Mouse (Mus musculus) heart, postnatal 0 days (tissue): Measurements from ENCODE around the gene Clip4. TPM values are rescaled to one million over a fixed set of nuclear protein-coding genes. Genes with fewer than 3 reads are reported as not detected.

Experiments used
- ATAC-seq: fragments of 200-750 bp; cut with Nextera tagmentation; 2 replicates; pipeline ENCODE4 v1.8.0; 2017; ENCODE audit warnings: low read depth, moderate number of reproducible peaks, moderate library complexity; ENCODE audit not compliant: insufficient read depth
- DNase-seq: peaks from one replicate; pipeline ENCODE4 v3.0.0-alpha.2; 2016; ENCODE audit warnings: low spot score
- H3K27ac ChIP-seq: fragments of 300-500 bp; sonication (generic); 2 replicates; pipeline ENCODE4 v1.5.1; 2014; ENCODE audit warnings: low read depth, mild to moderate bottlenecking
- H3K27me3 ChIP-seq: fragments of 300-500 bp; sonication (generic); 2 replicates; pipeline ENCODE4 v1.6.1; 2014; ENCODE audit warnings: low read length, mixed read lengths; ENCODE audit not compliant: control insufficient read depth, insufficient read depth
- H3K36me3 ChIP-seq: fragments of 300-500 bp; sonication (generic); replicated peaks from 2 replicates; pipeline ENCODE4 v1.6.1; 2014; ENCODE audit warnings: low read length, mixed read lengths; ENCODE audit not compliant: control insufficient read depth, insufficient read depth
- H3K4me1 ChIP-seq: fragments of 300-500 bp; sonication (generic); 2 replicates; pipeline ENCODE4 v1.6.1; 2014; ENCODE audit warnings: antibody characterized with exemption; ENCODE audit not compliant: control insufficient read depth, insufficient read depth
- H3K4me2 ChIP-seq: fragments of 300-500 bp; sonication (generic); 2 replicates; pipeline ENCODE4 v1.6.1; 2014; ENCODE audit warnings: low read depth, mild to moderate bottlenecking, low read length, moderate library complexity
- H3K4me3 ChIP-seq: fragments of 300-500 bp; sonication (generic); 2 replicates; pipeline ENCODE4 v1.5.1; 2014; ENCODE audit warnings: low read depth, low read length
- H3K9ac ChIP-seq: fragments of 300-500 bp; sonication (generic); replicated peaks from 2 replicates; pipeline ENCODE4 v1.6.1; 2014; ENCODE audit warnings: low read depth, low read length, mixed read lengths
- H3K9me3 ChIP-seq: fragments of 300-500 bp; sonication (generic); replicated peaks from 2 replicates; pipeline ENCODE4 v1.6.1; 2016; ENCODE audit warnings: low read length; ENCODE audit not compliant: control insufficient read depth
- CTCF ChIP-seq: IDR thresholded peaks from 2 replicates; pipeline ENCODE4 v1.5.1; 2016; ENCODE audit warnings: antibody characterized with exemption, control low read depth, low read depth
- EP300 ChIP-seq: IDR thresholded peaks from 2 replicates; pipeline ENCODE4 v1.6.1; 2016; ENCODE audit warnings: antibody characterized with exemption, low read depth
- WGBS: fragments of 180-500 bp; shearing (Covaris S2); extraction: QIAGEN DNeasy Blood & Tissue Kit; methylation state at CpG from one replicate; pipeline ENCODE4 v1.1.7; 2014; 5-methylcytosine and 5-hydroxymethylcytosine counted together
- polyA plus RNA-seq: library from polyadenylated mRNA; unstranded; fragments of >200 nt; fragmentation: Nextera tagmentation; extraction: Ambion mirVana; gene quantifications from 2 replicates; pipeline ENCODE4 v1.2.1, GENCODE M21; 2015
- total RNA-seq: library from RNA; depleted of rRNA; stranded (reverse); fragments of >200 nt; gene quantifications from 2 replicates; pipeline ENCODE4 v1.2.3, GENCODE M21; 2014; ENCODE audit warnings: low replicate concordance

Gene Clip4
- total and polyA plus RNA-seq, 2 experiments from 2014 or later, result 49.9 to 51.2 TPM

DNA sequence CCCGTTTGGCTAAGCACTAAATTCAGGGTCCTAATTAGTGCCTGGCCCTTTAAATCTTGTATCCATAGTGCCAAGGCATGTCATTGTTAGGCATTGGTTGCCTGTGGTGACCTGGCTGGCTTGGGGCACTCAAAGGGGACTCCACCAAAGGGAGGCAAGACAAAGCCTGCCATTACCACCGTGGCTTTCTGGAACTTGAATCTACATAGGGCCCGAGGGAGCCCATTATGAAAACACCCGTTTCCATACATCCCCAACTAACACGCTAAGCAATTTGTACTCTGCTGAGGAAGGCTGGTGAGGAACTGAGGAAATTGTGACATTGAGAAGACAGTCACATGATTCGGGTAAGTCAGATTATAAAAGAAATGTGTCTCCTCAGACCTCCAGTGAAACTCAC lies 1.3 kb downstream of the Clip4 start:
- Histone ChIP-seq H3K36me3 (no peaks in the 10 kb centered on the region), H3K9ac (no peak overlapping the region), H3K4me1 (no peaks in the 10 kb centered on the region; the same call in 1 of the 2 replicates), H3K9me3 (0 out of 2 replicates have a peak, but pooled peaks cover under 1% of the 10 kb centered on the region), H3K4me3 (no peak overlapping the region), H3K27ac (no peak overlapping the region), H3K4me2 (no peak overlapping the region), H3K27me3 (no peaks in the 10 kb centered on the region)
- TF ChIP-seq CTCF, result no peak
- no peak for TF ChIP-seq EP300
- no peak for ATAC-seq
- no peak for DNase-seq
- WGBS, result 54% methylated on average over 6 of the region's 6 CpGs

DNA sequence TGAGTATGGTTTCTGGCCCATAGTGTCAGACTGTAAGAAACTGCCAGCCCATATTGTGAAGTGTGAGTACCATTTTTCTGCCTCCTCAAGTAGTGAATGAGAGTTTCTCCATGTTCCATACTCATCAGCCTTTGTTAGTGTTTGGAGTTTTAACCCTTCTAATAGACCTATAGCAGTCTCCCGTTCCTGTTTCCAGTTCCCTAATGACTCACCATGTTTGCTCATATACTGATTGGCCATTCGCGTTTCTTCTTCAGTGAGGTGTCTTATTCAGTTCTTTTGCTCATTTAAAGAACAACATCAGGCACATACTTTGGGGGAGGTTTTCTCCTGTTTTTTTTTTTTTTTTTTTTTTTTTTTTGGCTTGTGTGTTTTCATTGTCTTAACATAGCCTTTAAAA lies 2.4 kb downstream of the Clip4 start:
- H3K27me3 ChIP-seq, result no peaks in the 10 kb centered on the region
- no peaks in the 10 kb centered on the region for H3K9me3 ChIP-seq
- no peak overlapping the region for H3K4me2 ChIP-seq
- H3K4me3 ChIP-seq, result no peak overlapping the region
- H3K27ac ChIP-seq, result no peak overlapping the region
- no peaks in the 10 kb centered on the region for H3K36me3 ChIP-seq
- H3K9ac ChIP-seq, result no peak overlapping the region
- TF ChIP-seq EP300 (no peak), CTCF (no peak)
- no peak for DNase-seq
- 93% methylated on average over 3 of the region's 3 CpGs for WGBS
- ATAC-seq, result no peak
- no peaks in the 10 kb centered on the region; the same call in 1 of the 2 replicates for H3K4me1 ChIP-seq

DNA sequence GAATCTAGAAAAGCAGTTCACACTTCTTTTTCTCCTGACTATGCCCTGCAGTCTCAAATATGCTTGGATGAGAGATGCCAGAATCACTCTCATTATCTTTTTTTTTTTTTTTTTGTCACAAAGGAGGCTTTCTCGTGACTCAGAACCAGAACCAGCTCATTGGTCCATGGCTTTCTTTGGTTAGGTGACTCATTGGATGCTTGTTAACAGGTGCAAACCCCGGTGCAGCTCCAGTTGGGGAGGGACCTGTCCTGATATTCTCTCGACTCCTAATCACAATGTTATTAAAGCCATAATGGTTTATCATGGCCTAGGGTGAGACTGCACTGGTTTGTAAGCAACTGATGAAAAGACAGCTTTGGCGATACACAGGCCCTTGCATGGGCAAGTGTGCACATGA lies 5.9 kb downstream of the Clip4 start:
- WGBS, result 67% methylated on average over 4 of the region's 4 CpGs

DNA sequence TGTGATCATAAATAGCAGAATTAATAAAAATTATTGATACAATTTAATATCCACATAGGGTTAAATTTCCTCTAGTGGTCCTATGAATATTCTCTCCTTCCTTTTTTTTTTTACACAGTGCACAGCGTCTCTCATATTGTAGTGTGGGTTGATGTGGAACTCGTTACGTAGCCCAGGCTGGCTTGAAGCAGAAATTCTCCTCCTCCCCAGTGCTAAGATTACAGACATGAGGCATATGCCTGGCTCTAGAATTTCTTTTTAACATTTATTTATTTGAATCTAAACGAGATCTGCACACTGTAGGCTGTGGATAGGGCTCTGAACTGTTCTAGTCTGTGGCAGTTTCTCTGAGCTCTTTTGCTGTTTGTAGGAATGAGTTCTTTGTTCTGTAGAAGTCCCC lies 7.0 kb downstream of the Clip4 start:
- H3K9ac ChIP-seq, result no peak overlapping the region
- no peak for TF ChIP-seq EP300
- no peak for TF ChIP-seq CTCF
- no peaks in the 10 kb centered on the region for H3K36me3 ChIP-seq
- no peaks in the 10 kb centered on the region for H3K27me3 ChIP-seq
- 84% methylated on average over 4 of the region's 4 CpGs for WGBS
- H3K4me1 ChIP-seq, result no peaks in the 10 kb centered on the region
- DNase-seq, result no peak
- H3K4me3 ChIP-seq, result no peak overlapping the region
- no peak overlapping the region for H3K4me2 ChIP-seq
- ATAC-seq, result no peak
- H3K9me3 ChIP-seq, result 0 out of 2 replicates have a peak, but pooled peaks cover 5% of the 10 kb centered on the region
- no peak overlapping the region for H3K27ac ChIP-seq

More for the DNA sequence above, 5.9 kb downstream of the Clip4 start:
- no peak for TF ChIP-seq CTCF
- no peak for TF ChIP-seq EP300
- H3K9ac ChIP-seq, result no peak overlapping the region
- H3K4me2 ChIP-seq, result no peak overlapping the region
- ATAC-seq (no peak), DNase-seq (no peak)
- no peaks in the 10 kb centered on the region; the same call in 1 of the 2 replicates for H3K4me1 ChIP-seq
- H3K36me3 ChIP-seq, result no peaks in the 10 kb centered on the region
- H3K27ac ChIP-seq, result no peak overlapping the region
- 0 out of 2 replicates have a peak, but pooled peaks cover 5% of the 10 kb centered on the region for H3K9me3 ChIP-seq
- H3K27me3 ChIP-seq, result no peaks in the 10 kb centered on the region
- no peak overlapping the region for H3K4me3 ChIP-seq

DNA sequence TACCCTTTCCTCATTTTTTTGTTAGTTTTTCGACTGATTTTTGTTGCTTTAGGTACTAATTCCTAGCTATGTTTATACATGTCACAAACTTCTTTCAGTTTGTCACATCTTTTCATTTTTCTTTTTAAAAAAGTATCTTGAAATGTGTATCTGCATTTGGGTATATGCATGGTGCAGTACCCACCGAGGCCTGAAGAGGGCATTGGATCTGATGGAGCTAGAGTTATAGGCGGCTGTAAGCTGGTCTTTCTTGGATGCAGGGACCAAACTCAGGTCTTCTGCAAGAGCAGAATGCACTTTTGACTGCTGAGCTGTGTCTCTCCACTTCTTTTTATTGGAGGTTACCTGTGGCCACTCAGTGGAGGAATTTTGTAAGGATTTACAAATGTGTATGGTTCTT lies 10.4 kb downstream of the Clip4 start:
- H3K27me3 ChIP-seq, result no peaks in the 10 kb centered on the region; the same call in 1 of the 2 replicates
- TF ChIP-seq CTCF, result no peak
- no peak for TF ChIP-seq EP300
- ATAC-seq (no peak), DNase-seq (no peak)
- 0 out of 2 replicates have a peak, but pooled peaks cover 5% of the 10 kb centered on the region for H3K9me3 ChIP-seq
- H3K4me1 ChIP-seq, result no peaks in the 10 kb centered on the region
- WGBS, result 74% methylated on average over 3 of the region's 3 CpGs
- no peak overlapping the region for H3K4me3 ChIP-seq
- no peak overlapping the region for H3K27ac ChIP-seq
- no peaks in the 10 kb centered on the region for H3K36me3 ChIP-seq
- H3K9ac ChIP-seq, result no peak overlapping the region
- no peak overlapping the region for H3K4me2 ChIP-seq

DNA sequence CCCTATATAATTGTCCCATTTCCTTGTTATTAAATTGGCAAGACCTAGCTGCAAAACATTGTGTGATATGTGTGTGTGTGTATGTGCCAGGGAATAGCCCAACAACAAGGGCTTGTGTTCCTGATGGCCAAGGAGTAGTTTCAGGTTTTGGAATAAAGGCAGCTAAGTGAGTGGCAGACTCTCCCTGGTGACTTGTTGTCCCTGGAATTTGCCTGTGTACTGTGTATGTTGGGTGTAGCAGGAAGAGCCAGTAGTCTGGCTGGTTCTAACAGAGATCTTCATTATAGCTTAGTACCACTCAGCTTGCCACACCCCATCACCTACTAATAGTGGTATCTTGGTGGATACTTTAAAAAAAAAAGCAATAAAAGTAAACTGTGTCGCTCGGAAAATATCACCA lies 12.2 kb downstream of the Clip4 start:
- WGBS, result 88% methylated on average over 2 of the region's 2 CpGs
- H3K4me3 ChIP-seq, result no peak overlapping the region
- TF ChIP-seq CTCF (no peak), EP300 (no peak)
- H3K9ac ChIP-seq, result no peak overlapping the region
- peaks cover 6% of the 10 kb centered on the region for H3K4me1 ChIP-seq
- H3K27me3 ChIP-seq, result no peaks in the 10 kb centered on the region; the same call in 1 of the 2 replicates
- no peaks in the 10 kb centered on the region for H3K36me3 ChIP-seq
- DNase-seq, result no peak
- H3K27ac ChIP-seq, result no peak overlapping the region
- ATAC-seq, result no peak
- H3K9me3 ChIP-seq, result 0 out of 2 replicates have a peak, but pooled peaks cover 5% of the 10 kb centered on the region
- no peak overlapping the region for H3K4me2 ChIP-seq
